Mouse (Mus musculus): ENCODE results near the gene Jazf1. TPM values are rescaled to one million over a fixed set of nuclear protein-coding genes. Genes with fewer than 3 reads are reported as not detected.

Gene Jazf1
- polyA plus RNA-seq, 1 experiment from 2014 or later: 13.9 TPM

DNA sequence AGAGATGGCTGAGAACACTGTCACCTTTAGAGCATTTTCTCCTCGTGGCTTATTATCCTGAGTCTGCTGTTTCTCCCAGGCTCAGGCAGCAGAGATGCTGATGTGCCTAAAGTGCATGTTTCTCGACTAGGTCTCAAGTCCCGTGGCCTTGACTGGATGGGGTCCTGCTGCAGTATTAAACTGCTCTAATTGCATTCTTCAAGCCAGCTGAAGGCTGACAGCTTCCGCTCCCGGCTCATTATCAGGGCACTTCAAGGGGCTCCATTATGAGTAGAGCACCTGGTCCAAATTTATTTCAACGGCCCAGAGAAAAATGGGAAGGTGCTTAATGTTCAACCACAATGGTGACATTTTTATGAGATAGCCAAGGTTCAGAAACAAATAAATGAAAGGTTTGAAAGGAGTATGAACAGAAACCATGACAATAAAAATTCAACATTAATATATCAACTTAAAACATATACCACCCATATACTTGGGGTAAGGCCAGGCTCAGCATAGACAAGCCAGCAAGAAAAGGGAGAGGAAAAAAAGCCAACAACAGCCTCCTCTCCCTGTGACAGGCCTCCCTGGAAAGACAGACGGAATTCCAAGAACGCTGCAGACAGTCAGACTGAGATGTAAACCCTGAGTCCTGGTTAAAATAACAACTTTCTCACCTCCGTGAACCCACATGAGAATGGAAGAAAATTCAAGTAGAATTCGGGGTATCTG lies 100.7 kb downstream of the Jazf1 start:
- no peak overlapping the region for H3K4me3 ChIP-seq
- H3K27ac ChIP-seq: peak overlapping the region; percentile 70
- H3K4me1 ChIP-seq (replicated peaks): peaks cover 48% of the 10 kb centered on the region
- no peak overlapping the region for H3K4me2 ChIP-seq
- H3K36me3 ChIP-seq: no peaks in the 10 kb centered on the region
- H3K9ac ChIP-seq: no peak overlapping the region
- WGBS: 34% methylated on average over 10 of the region's 10 CpGs
- no peak for ATAC-seq (replicated peaks; ENCODE audit: insufficient number of reproducible peaks, insufficient read depth, low FRiP score, low read depth)
- H3K27me3 ChIP-seq: no peaks in the 10 kb centered on the region
- H3K9me3 ChIP-seq (replicated peaks): no peaks in the 10 kb centered on the region

GRCm38 (mm10) chr6:52966001-52966400 lies 102.4 kb downstream of the Jazf1 start:
- Histone ChIP-seq H3K4me2 (0 out of 2 replicates have a peak overlapping the region, but pooled peaks have one; percentile 6), H3K36me3 (no peaks in the 10 kb centered on the region), H3K4me1 (replicated peaks) (peaks cover 58% of the 10 kb centered on the region), H3K9me3 (replicated peaks) (no peaks in the 10 kb centered on the region), H3K4me3 (no peak overlapping the region), H3K9ac (no peak overlapping the region), H3K27ac (peak overlapping the region; percentile 86), H3K27me3 (no peaks in the 10 kb centered on the region)
- peak; percentile 74 for ATAC-seq (replicated peaks; ENCODE audit: insufficient number of reproducible peaks, insufficient read depth, low FRiP score, low read depth)
- WGBS: 15% methylated on average over 4 of the region's 4 CpGs

GRCm38 (mm10) chr6:52965340-52965739 lies 103.1 kb downstream of the Jazf1 start:
- H3K4me2 ChIP-seq: no peak overlapping the region; the same call in 1 of the 2 replicates
- H3K36me3 ChIP-seq: no peaks in the 10 kb centered on the region
- 40% methylated on average over 7 of the region's 7 CpGs for WGBS
- no peak overlapping the region for H3K9ac ChIP-seq
- no peak for ATAC-seq (replicated peaks; ENCODE audit: insufficient number of reproducible peaks, insufficient read depth, low FRiP score, low read depth)
- H3K4me1 ChIP-seq (replicated peaks): peaks cover 58% of the 10 kb centered on the region
- H3K27ac ChIP-seq: peak overlapping the region; percentile 86
- H3K9me3 ChIP-seq (replicated peaks): no peaks in the 10 kb centered on the region
- no peak overlapping the region for H3K4me3 ChIP-seq
- H3K27me3 ChIP-seq: no peaks in the 10 kb centered on the region

GRCm38 (mm10) chr6:52963840-52964690 lies 104.4 kb downstream of the Jazf1 start:
- Histone ChIP-seq H3K4me1 (replicated peaks) (peaks cover 58% of the 10 kb centered on the region), H3K9me3 (replicated peaks) (no peaks in the 10 kb centered on the region), H3K36me3 (no peaks in the 10 kb centered on the region), H3K27me3 (no peaks in the 10 kb centered on the region), H3K9ac (no peak overlapping the region), H3K4me3 (no peak overlapping the region), H3K4me2 (peak overlapping the region; percentile 1; the same call in 1 of the 2 replicates), H3K27ac (peak overlapping the region; percentile 61)
- ATAC-seq (replicated peaks; ENCODE audit: insufficient number of reproducible peaks, insufficient read depth, low FRiP score, low read depth): 0 out of 2 replicates have a peak, but pooled peaks have one; percentile 34
- WGBS: 49% methylated on average over 13 of the region's 13 CpGs

DNA sequence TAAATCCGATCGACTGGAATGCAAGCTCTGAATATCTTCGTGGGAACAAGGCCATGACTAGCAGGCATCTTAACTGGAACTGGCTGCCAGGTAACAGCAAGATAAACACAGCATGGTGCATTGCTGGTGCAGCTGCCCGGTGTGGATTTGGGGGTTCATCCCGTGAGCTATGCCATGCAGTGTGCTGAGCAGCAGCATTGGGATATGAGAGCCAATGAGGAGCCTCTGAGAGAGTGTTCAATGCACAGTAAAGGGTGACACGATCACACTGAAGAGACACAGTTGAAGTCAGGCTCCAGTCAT lies 105.0 kb downstream of the Jazf1 start:
- Histone ChIP-seq H3K4me3 (no peak overlapping the region), H3K36me3 (no peaks in the 10 kb centered on the region), H3K4me1 (replicated peaks) (peaks cover 57% of the 10 kb centered on the region), H3K9ac (no peak overlapping the region), H3K4me2 (no peak overlapping the region), H3K27me3 (no peaks in the 10 kb centered on the region), H3K27ac (peak overlapping the region; percentile 61), H3K9me3 (replicated peaks) (no peaks in the 10 kb centered on the region)
- ATAC-seq (replicated peaks; ENCODE audit: insufficient number of reproducible peaks, insufficient read depth, low FRiP score, low read depth): no peak
- WGBS: 32% methylated on average over 6 of the region's 6 CpGs

DNA sequence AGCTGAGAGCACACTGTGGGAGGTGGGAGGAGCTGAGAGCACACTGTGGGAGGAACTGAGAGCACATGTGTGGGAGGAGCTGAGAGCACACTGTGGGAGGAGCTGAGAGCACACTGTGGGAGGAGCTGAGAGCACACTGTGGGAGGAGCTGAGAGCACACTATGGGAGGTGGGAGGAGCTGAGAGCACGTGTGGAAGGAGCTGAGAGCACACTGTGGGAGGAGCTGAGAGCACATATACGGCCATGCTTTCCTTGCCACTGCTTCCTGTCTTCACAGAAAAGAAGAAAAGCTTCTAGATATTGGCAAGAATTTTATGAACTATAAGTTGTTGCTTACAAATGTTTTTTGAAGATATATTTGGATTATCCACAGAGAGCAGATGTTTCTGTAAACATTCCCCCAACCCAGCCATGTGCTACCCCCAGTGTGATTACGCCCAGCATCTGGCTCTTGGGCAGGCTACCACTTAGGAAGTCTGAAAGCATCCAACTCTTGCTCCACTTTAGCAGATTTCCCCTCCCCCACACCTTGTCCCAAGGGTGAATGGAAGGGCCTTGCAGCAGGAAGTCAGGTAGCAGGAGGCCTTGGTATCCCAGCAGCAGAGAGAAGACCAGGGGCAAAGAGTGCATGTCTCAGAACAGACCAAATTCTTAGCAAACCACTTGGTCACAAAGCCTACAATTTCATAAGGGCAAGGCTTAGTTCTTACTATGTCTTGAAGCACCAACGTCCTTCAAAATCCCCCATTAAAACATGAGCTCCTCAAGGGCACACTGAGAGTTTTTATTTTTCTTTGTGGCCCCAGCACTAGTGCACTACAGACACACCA lies 105.6 kb downstream of the Jazf1 start:
- Histone ChIP-seq H3K27me3 (no peaks in the 10 kb centered on the region), H3K4me2 (no peak overlapping the region), H3K27ac (peak overlapping the region; percentile 61), H3K36me3 (no peaks in the 10 kb centered on the region), H3K9ac (no peak overlapping the region), H3K9me3 (replicated peaks) (no peaks in the 10 kb centered on the region), H3K4me1 (replicated peaks) (peaks cover 54% of the 10 kb centered on the region), H3K4me3 (no peak overlapping the region)
- WGBS: 55% methylated on average over 4 of the region's 4 CpGs
- no peak for ATAC-seq (replicated peaks; ENCODE audit: insufficient number of reproducible peaks, insufficient read depth, low FRiP score, low read depth)

- Histone ChIP-seq H3K4me1 (replicated peaks) (peaks cover 56% of the 10 kb centered on the region), H3K4me2 (no peak overlapping the region), H3K27me3 (no peaks in the 10 kb centered on the region), H3K9me3 (replicated peaks) (no peaks in the 10 kb centered on the region), H3K4me3 (no peak overlapping the region), H3K36me3 (no peaks in the 10 kb centered on the region), H3K9ac (no peak overlapping the region), H3K27ac (peak overlapping the region; percentile 43; the same call in 1 of the 2 replicates)
- 66% methylated on average over 6 of the region's 6 CpGs for WGBS
- ATAC-seq (replicated peaks; ENCODE audit: insufficient number of reproducible peaks, insufficient read depth, low FRiP score, low read depth): no peak
Observed at GRCm38 (mm10) chr6:52961660-52962490, 106.6 kb downstream of the Jazf1 start.

DNA sequence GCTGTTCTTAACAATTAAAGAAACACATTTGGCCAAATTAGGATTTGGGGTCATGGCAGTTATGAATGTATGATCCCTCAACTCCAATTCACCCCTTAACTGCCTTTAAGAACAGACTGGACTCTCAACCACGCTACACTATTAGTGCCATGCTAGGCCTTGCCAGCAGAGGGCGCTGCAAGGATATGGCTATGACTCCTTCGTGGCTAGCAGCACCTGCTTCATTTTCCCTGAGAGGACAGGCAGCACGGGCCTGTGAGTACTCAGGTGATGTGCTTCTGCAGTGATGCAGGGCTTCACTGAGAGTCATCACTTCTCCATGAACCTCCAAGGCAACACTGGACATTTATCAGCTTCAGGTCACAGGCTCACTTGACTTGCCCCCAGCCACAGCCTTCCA lies 110.7 kb downstream of the Jazf1 start:
- no peaks in the 10 kb centered on the region for H3K27me3 ChIP-seq
- H3K9me3 ChIP-seq (replicated peaks): no peaks in the 10 kb centered on the region
- no peak for ATAC-seq (replicated peaks; ENCODE audit: insufficient number of reproducible peaks, insufficient read depth, low FRiP score, low read depth)
- H3K36me3 ChIP-seq: no peaks in the 10 kb centered on the region
- no peak overlapping the region for H3K27ac ChIP-seq
- H3K4me3 ChIP-seq: no peak overlapping the region
- H3K9ac ChIP-seq: no peak overlapping the region
- 6% methylated on average over 4 of the region's 4 CpGs for WGBS
- H3K4me1 ChIP-seq (replicated peaks): peaks cover 27% of the 10 kb centered on the region
- no peak overlapping the region for H3K4me2 ChIP-seq

GRCm38 (mm10) chr6:52956131-52956530 lies 112.3 kb downstream of the Jazf1 start:
- H3K4me2 ChIP-seq: no peak overlapping the region
- H3K27me3 ChIP-seq: no peaks in the 10 kb centered on the region
- no peak for ATAC-seq (replicated peaks; ENCODE audit: insufficient number of reproducible peaks, insufficient read depth, low FRiP score, low read depth)
- H3K4me1 ChIP-seq (replicated peaks): peaks cover 26% of the 10 kb centered on the region
- 81% methylated on average over 2 of the region's 2 CpGs for WGBS
- no peak overlapping the region for H3K27ac ChIP-seq
- H3K36me3 ChIP-seq: no peaks in the 10 kb centered on the region
- H3K9ac ChIP-seq: no peak overlapping the region
- no peak overlapping the region for H3K4me3 ChIP-seq
- no peaks in the 10 kb centered on the region for H3K9me3 ChIP-seq (replicated peaks)

DNA sequence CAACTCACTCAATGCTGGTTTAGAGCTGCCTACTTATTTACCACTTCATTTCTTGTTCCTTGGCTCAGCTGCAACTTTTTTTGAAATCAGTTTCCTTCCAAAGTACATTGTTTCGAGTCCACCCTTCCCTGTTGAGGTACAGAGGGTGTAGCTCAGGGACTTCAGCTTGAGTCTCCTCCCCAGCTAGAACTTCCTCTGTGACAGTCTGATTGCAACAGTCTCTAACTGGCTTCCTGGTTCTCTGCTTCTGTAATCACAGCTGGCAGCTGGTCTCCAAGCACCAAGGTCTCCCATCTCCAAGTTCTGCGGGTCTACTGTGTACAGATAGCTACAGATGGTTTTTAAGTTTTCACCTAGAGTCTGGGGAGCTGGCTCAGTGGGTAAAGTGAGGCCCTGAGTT lies 113.1 kb downstream of the Jazf1 start:
- Histone ChIP-seq H3K4me2 (no peak overlapping the region), H3K27ac (0 out of 2 replicates have a peak overlapping the region, but pooled peaks have one; percentile 26), H3K4me1 (replicated peaks) (peaks cover 30% of the 10 kb centered on the region)

More for the DNA sequence above, 113.1 kb downstream of the Jazf1 start:
- no peaks in the 10 kb centered on the region for H3K27me3 ChIP-seq
- H3K9me3 ChIP-seq (replicated peaks): no peaks in the 10 kb centered on the region
- 68% methylated on average over 2 of the region's 2 CpGs for WGBS
- ATAC-seq (replicated peaks; ENCODE audit: insufficient number of reproducible peaks, insufficient read depth, low FRiP score, low read depth): no peak
- no peak overlapping the region for H3K9ac ChIP-seq
- H3K4me3 ChIP-seq: no peak overlapping the region
- H3K36me3 ChIP-seq: no peaks in the 10 kb centered on the region

Data from heart, embryonic 15.5 days (tissue).